ENCODE assay signal across 29 mouse cellular contexts in genomic region chr17:5052800-5053179, GRCm38 (mm10). TPM values are rescaled to one million over a fixed set of nuclear protein-coding genes. Genes with fewer than 3 reads are reported as not detected.
DNase-seq lines count a peak whose midpoint lies in the region; ATAC-seq and TF ChIP-seq lines count a peak whose summit lies in the region.
"Had no signal": no experiment of that assay in that cellular context is flagged by ENCODE, and none has a peak within 500 bp of the region (broad histone marks: within the 10 kb centered on the region; RNA-seq: fewer than 3 reads in every experiment).

No protein-coding gene starts in this region.

- no peak overlapping the region for H3K27ac ChIP-seq in hindbrain, embryonic 16.5 days (ENCODE audit: low read depth, low read length)
- no peak overlapping the region for H3K27ac ChIP-seq in hindbrain, postnatal 0 days
- H3K27ac ChIP-seq in intestine, postnatal 0 days (ENCODE audit: low read depth, low read length): no peak overlapping the region
- peak overlapping the region; percentile 26 for H3K27ac ChIP-seq in stomach, embryonic 16.5 days (ENCODE audit: low read length)
- no peak overlapping the region for H3K27ac ChIP-seq in liver, embryonic 12.5 days
- H3K27ac ChIP-seq in kidney, embryonic 15.5 days: no peak overlapping the region
- H3K27ac ChIP-seq: embryonic facial prominence, embryonic 10.5 days; embryonic facial prominence, embryonic 15.5 days; forebrain, embryonic 15.5 days; heart, embryonic 13.5 days; left cerebral cortex, adult 2 months; liver, embryonic 13.5 days; midbrain, embryonic 15.5 days had no signal

- H3K9me3 ChIP-seq in hindbrain, embryonic 16.5 days (ENCODE audit: control insufficient read depth, low read length): no peaks in the 10 kb centered on the region
- no peaks in the 10 kb centered on the region for H3K9me3 ChIP-seq in hindbrain, postnatal 0 days (ENCODE audit: low read length)
- H3K9me3 ChIP-seq in intestine, postnatal 0 days (ENCODE audit: control insufficient read depth): no peaks in the 10 kb centered on the region
- H3K9me3 ChIP-seq in stomach, embryonic 16.5 days (replicated peaks; ENCODE audit: control insufficient read depth, low read length): no peaks in the 10 kb centered on the region
- H3K9me3 ChIP-seq in liver, embryonic 12.5 days (replicated peaks): no peaks in the 10 kb centered on the region
- no peaks in the 10 kb centered on the region for H3K9me3 ChIP-seq in kidney, embryonic 15.5 days (replicated peaks)
- H3K9me3 ChIP-seq: embryonic facial prominence, embryonic 10.5 days; embryonic facial prominence, embryonic 15.5 days; forebrain, embryonic 15.5 days; heart, embryonic 13.5 days; liver, embryonic 13.5 days; midbrain, embryonic 15.5 days had no signal

- H3K4me3 ChIP-seq in hindbrain, embryonic 16.5 days (ENCODE audit: low read length): no peak overlapping the region
- H3K4me3 ChIP-seq in hindbrain, postnatal 0 days (ENCODE audit: low read length): no peak overlapping the region
- H3K4me3 ChIP-seq in intestine, postnatal 0 days (ENCODE audit: low read depth, low read length): no peak overlapping the region
- no peak overlapping the region for H3K4me3 ChIP-seq in stomach, embryonic 16.5 days (replicated peaks; ENCODE audit: low read length)
- H3K4me3 ChIP-seq in liver, embryonic 12.5 days: no peak overlapping the region
- no peak overlapping the region for H3K4me3 ChIP-seq in kidney, embryonic 15.5 days (replicated peaks)
- H3K4me3 ChIP-seq: embryonic facial prominence, embryonic 10.5 days; embryonic facial prominence, embryonic 15.5 days; forebrain, embryonic 15.5 days; heart, embryonic 13.5 days; left cerebral cortex, adult 2 months; liver, embryonic 13.5 days; midbrain, embryonic 15.5 days had no signal

- ATAC-seq in hindbrain, embryonic 16.5 days: 0 out of 2 replicates have a peak, but pooled peaks have one; percentile 24
- ATAC-seq in hindbrain, postnatal 0 days: no peak
- no peak for ATAC-seq in intestine, postnatal 0 days
- ATAC-seq in stomach, embryonic 16.5 days (ENCODE audit: insufficient read depth, low FRiP score): peak; percentile 8; the same call in 1 of the 2 replicates
- ATAC-seq in liver, embryonic 12.5 days: no peak
- no peak for ATAC-seq in kidney, embryonic 15.5 days (replicated peaks; ENCODE audit: low FRiP score)
- ATAC-seq: inflammation-experienced regulatory T-cells, adult 6 months; midbrain, embryonic 15.5 days; Patski had no signal

- H3K4me2 ChIP-seq in hindbrain, embryonic 16.5 days (ENCODE audit: low read length): no peak overlapping the region
- H3K4me2 ChIP-seq in hindbrain, postnatal 0 days (ENCODE audit: low read depth, low read length): no peak overlapping the region
- 0 out of 2 replicates have a peak overlapping the region, but pooled peaks have one; percentile 21 for H3K4me2 ChIP-seq in intestine, postnatal 0 days (replicated peaks; ENCODE audit: low read depth)
- H3K4me2 ChIP-seq in stomach, embryonic 16.5 days (ENCODE audit: low read depth, low read length): peak overlapping the region; percentile 4; the same call in 1 of the 2 replicates
- H3K4me2 ChIP-seq in liver, embryonic 12.5 days: no peak overlapping the region
- no peak overlapping the region for H3K4me2 ChIP-seq in kidney, embryonic 15.5 days
- H3K4me2 ChIP-seq: embryonic facial prominence, embryonic 15.5 days; forebrain, embryonic 15.5 days; heart, embryonic 13.5 days; liver, embryonic 13.5 days; midbrain, embryonic 15.5 days had no signal

- H3K27me3 ChIP-seq in hindbrain, embryonic 16.5 days (replicated peaks; ENCODE audit: control insufficient read depth, insufficient read depth, low read length): no peaks in the 10 kb centered on the region
- H3K27me3 ChIP-seq in hindbrain, postnatal 0 days (ENCODE audit: insufficient read depth, low read length): no peaks in the 10 kb centered on the region
- H3K27me3 ChIP-seq in intestine, postnatal 0 days (replicated peaks; ENCODE audit: control insufficient read depth, insufficient read depth, low read length): no peaks in the 10 kb centered on the region
- no peaks in the 10 kb centered on the region for H3K27me3 ChIP-seq in stomach, embryonic 16.5 days (ENCODE audit: control insufficient read depth, insufficient read depth, low read length)
- no peaks in the 10 kb centered on the region for H3K27me3 ChIP-seq in liver, embryonic 12.5 days (replicated peaks)
- H3K27me3 ChIP-seq in kidney, embryonic 15.5 days: no peaks in the 10 kb centered on the region
- H3K27me3 ChIP-seq: embryonic facial prominence, embryonic 15.5 days; forebrain, embryonic 15.5 days; liver, embryonic 13.5 days; midbrain, embryonic 15.5 days; Patski had no signal

- H3K9ac ChIP-seq in hindbrain, embryonic 16.5 days (ENCODE audit: low read depth, low read length): no peak overlapping the region
- H3K9ac ChIP-seq in hindbrain, postnatal 0 days (replicated peaks; ENCODE audit: low read length): no peak overlapping the region
- H3K9ac ChIP-seq in intestine, postnatal 0 days (ENCODE audit: low read depth, low read length): 0 out of 2 replicates have a peak overlapping the region, but pooled peaks have one; percentile 4
- H3K9ac ChIP-seq in stomach, embryonic 16.5 days (ENCODE audit: low read length): no peak overlapping the region
- no peak overlapping the region for H3K9ac ChIP-seq in liver, embryonic 12.5 days
- H3K9ac ChIP-seq in kidney, embryonic 15.5 days: no peak overlapping the region
- H3K9ac ChIP-seq: embryonic facial prominence, embryonic 15.5 days; forebrain, embryonic 15.5 days; heart, embryonic 13.5 days; liver, embryonic 13.5 days; midbrain, embryonic 15.5 days had no signal

- peaks cover 17% of the 10 kb centered on the region for H3K4me1 ChIP-seq in hindbrain, embryonic 16.5 days (ENCODE audit: control insufficient read depth, insufficient read depth, low read depth, low read length)
- H3K4me1 ChIP-seq in hindbrain, postnatal 0 days (ENCODE audit: insufficient read depth, low read length): peaks cover 19% of the 10 kb centered on the region
- H3K4me1 ChIP-seq in intestine, postnatal 0 days (replicated peaks; ENCODE audit: control insufficient read depth, insufficient read depth, low read length): peaks cover 19% of the 10 kb centered on the region; the same call in 1 of the 2 replicates
- peaks cover 55% of the 10 kb centered on the region for H3K4me1 ChIP-seq in stomach, embryonic 16.5 days (ENCODE audit: control insufficient read depth, insufficient read depth, low read length)
- H3K4me1 ChIP-seq in liver, embryonic 12.5 days: peaks cover 36% of the 10 kb centered on the region
- H3K4me1 ChIP-seq in kidney, embryonic 15.5 days: peaks cover 73% of the 10 kb centered on the region

- 69% methylated on average over 4 of the region's 4 CpGs for WGBS in hindbrain, embryonic 16.5 days
- 60% methylated on average over 4 of the region's 4 CpGs for WGBS in hindbrain, postnatal 0 days
- 77% methylated on average over 4 of the region's 4 CpGs for WGBS in intestine, postnatal 0 days
- WGBS in stomach, embryonic 16.5 days: 60% methylated on average over 4 of the region's 4 CpGs
- 76% methylated on average over 4 of the region's 4 CpGs for WGBS in liver, embryonic 12.5 days (ENCODE audit: insufficient replicate concordance)
- 60% methylated on average over 4 of the region's 4 CpGs for WGBS in kidney, embryonic 15.5 days

- no peak for DNase-seq in hindbrain, postnatal 0 days (ENCODE audit: low spot score)
- DNase-seq in thymus, postnatal 0 days (ENCODE audit: low spot score): peak; percentile 14
- no peak for DNase-seq in thymus, postnatal 36 days
- DNase-seq: adrenal gland, postnatal 10 days; B cell, adult 2 months; cerebellum, adult 8-10 months; cerebellum, postnatal 25 days; gastrocnemius, postnatal 36 days; heart, adult 18-20 months; heart, postnatal 10 days; kidney, adult 8-10 months; kidney, postnatal 14 days; liver, embryonic 13.5 days; lung, adult 18-20 months; lung, postnatal 10 days; thymus, adult 18-20 months had no signal

- no peak for TF ChIP-seq CTCF in hindbrain, postnatal 0 days (IDR thresholded peaks at IDR 0.05; ENCODE audit: low read depth)
- TF ChIP-seq CTCF in intestine, postnatal 0 days (IDR thresholded peaks at IDR 0.05; ENCODE audit: low read depth): no peak

- no peaks in the 10 kb centered on the region for H3K36me3 ChIP-seq in hindbrain, embryonic 16.5 days (ENCODE audit: control insufficient read depth, insufficient read depth, low read length)
- H3K36me3 ChIP-seq in hindbrain, postnatal 0 days (ENCODE audit: insufficient read depth, low read length): 0 out of 2 replicates have a peak, but pooled peaks cover 7% of the 10 kb centered on the region
- H3K36me3 ChIP-seq in intestine, postnatal 0 days (ENCODE audit: control insufficient read depth, insufficient read depth): no peaks in the 10 kb centered on the region
- H3K36me3 ChIP-seq in stomach, embryonic 16.5 days (ENCODE audit: control insufficient read depth, insufficient read depth, low read length): no peaks in the 10 kb centered on the region
- H3K36me3 ChIP-seq in liver, embryonic 12.5 days: 0 out of 2 replicates have a peak, but pooled peaks cover 3% of the 10 kb centered on the region
- no peaks in the 10 kb centered on the region for H3K36me3 ChIP-seq in kidney, embryonic 15.5 days
- H3K36me3 ChIP-seq: forebrain, embryonic 15.5 days; midbrain, embryonic 15.5 days had no signal

RNA-seq across cellular contexts. Expression of gene Arid1b, which starts 58.7 kb away (rescaled TPM):
- 9.6 and 12.5 TPM in 2 replicates for polyA plus RNA-seq in hindbrain, embryonic 16.5 days (2015; fragmentation: Nextera tagmentation; extraction: Ambion mirVana)
- 62.5 and 64.6 TPM in 2 replicates for total RNA-seq in hindbrain, postnatal 0 days (2014; rRNA removed)
- 10.5 and 10.9 TPM in 2 replicates for polyA plus RNA-seq in hindbrain, postnatal 0 days (2015; fragmentation: Nextera tagmentation; extraction: Ambion mirVana)
- 10.9 and 12.6 TPM in 2 replicates for polyA plus RNA-seq in thymus, postnatal 0 days (2015; fragmentation: Nextera tagmentation; extraction: Ambion mirVana)
- 4.8 and 4.9 TPM in 2 replicates for polyA plus RNA-seq in intestine, postnatal 0 days (2015; fragmentation: Nextera tagmentation; extraction: Ambion mirVana)
- 9.9 and 10.5 TPM in 2 replicates for polyA plus RNA-seq in stomach, embryonic 16.5 days (2015; fragmentation: Nextera tagmentation; extraction: Ambion mirVana)
- polyA plus RNA-seq in liver, embryonic 12.5 days (2016; fragmentation: Nextera tagmentation; extraction: Ambion mirVana): 5.5 and 5.9 TPM in 2 replicates
- polyA plus RNA-seq in kidney, embryonic 15.5 days (2015; fragmentation: Nextera tagmentation; extraction: Ambion mirVana): 11.2 and 12.9 TPM in 2 replicates

Comparison
In these comparisons a context has a peak if more than half of its experiments do, and no peak if none do; other contexts are left out.
1. ATAC-seq: peak in hindbrain, embryonic 16.5 days (single experiment) and stomach, embryonic 16.5 days (single experiment); none in hindbrain, postnatal 0 days (single experiment), intestine, postnatal 0 days (single experiment), liver, embryonic 12.5 days (single experiment) and kidney, embryonic 15.5 days (single experiment).
2. H3K4me2 ChIP-seq: peak in intestine, postnatal 0 days (single experiment) and stomach, embryonic 16.5 days (single experiment); none in hindbrain, embryonic 16.5 days (single experiment), hindbrain, postnatal 0 days (single experiment), liver, embryonic 12.5 days (single experiment) and kidney, embryonic 15.5 days (single experiment).